Mouse (Mus musculus) stomach, postnatal 0 days (tissue): Measurements from ENCODE around the gene Egfem1. TPM values are rescaled to one million over a fixed set of nuclear protein-coding genes. Genes with fewer than 3 reads are reported as not detected.

Experiments used
- ATAC-seq: fragments of 200-750 bp; cut with Nextera tagmentation; 2 replicates; pipeline ENCODE4 v1.8.0; 2017; ENCODE audit not compliant: low FRiP score, low TSS enrichment
- DNase-seq: peaks from one replicate; pipeline ENCODE4 v3.0.0-alpha.2; 2016; ENCODE audit warnings: low spot score
- H3K27ac ChIP-seq: fragments of 300-500 bp; sonication (generic); replicated peaks from 2 replicates; pipeline ENCODE4 v1.5.1; 2014; ENCODE audit warnings: mild to moderate bottlenecking, control low read depth
- H3K27me3 ChIP-seq: fragments of 300-500 bp; sonication (generic); 2 replicates; pipeline ENCODE4 v1.6.1; 2014; ENCODE audit warnings: low read length; ENCODE audit not compliant: control insufficient read depth, insufficient read depth
- H3K36me3 ChIP-seq: fragments of 300-500 bp; sonication (generic); 2 replicates; pipeline ENCODE4 v1.6.1; 2014; ENCODE audit warnings: low read length, mixed read lengths; ENCODE audit not compliant: control insufficient read depth, insufficient read depth
- H3K4me1 ChIP-seq: fragments of 300-500 bp; sonication (generic); replicated peaks from 2 replicates; pipeline ENCODE4 v1.6.1; 2014; ENCODE audit warnings: antibody characterized with exemption; ENCODE audit not compliant: control insufficient read depth, insufficient read depth
- H3K4me2 ChIP-seq: fragments of 300-500 bp; sonication (generic); replicated peaks from 2 replicates; pipeline ENCODE4 v1.6.1; 2014; ENCODE audit warnings: low read depth, mild to moderate bottlenecking, control low read depth, moderate library complexity
- H3K4me3 ChIP-seq: fragments of 300-500 bp; sonication (generic); 2 replicates; pipeline ENCODE4 v1.5.1; 2014; ENCODE audit warnings: low read depth, low read length, control low read depth
- H3K9ac ChIP-seq: fragments of 300-500 bp; sonication (generic); 2 replicates; pipeline ENCODE4 v1.6.1; 2014; ENCODE audit warnings: mild to moderate bottlenecking, low read length, control low read depth, mixed read lengths
- H3K9me3 ChIP-seq: fragments of 300-500 bp; sonication (generic); 2 replicates; pipeline ENCODE4 v1.6.1; 2016; ENCODE audit warnings: low read length; ENCODE audit not compliant: control insufficient read depth
- CTCF ChIP-seq: IDR thresholded peaks from 2 replicates; pipeline ENCODE4 v1.5.1; 2016; ENCODE audit warnings: antibody characterized with exemption, low read depth, mild to moderate bottlenecking, moderate library complexity
- EP300 ChIP-seq: optimal IDR thresholded peaks from 2 replicates; pipeline ENCODE3; 2016; ENCODE audit warnings: antibody characterized with exemption
- WGBS: fragments of 180-500 bp; shearing (Covaris S2); extraction: QIAGEN DNeasy Blood & Tissue Kit; methylation state at CpG from one replicate; pipeline ENCODE4 v1.1.7; 2014; 5-methylcytosine and 5-hydroxymethylcytosine counted together
- polyA plus RNA-seq: library from polyadenylated mRNA; unstranded; fragments of >200 nt; fragmentation: Nextera tagmentation; extraction: Ambion mirVana; gene quantifications from 2 replicates; pipeline ENCODE4 v1.2.1, GENCODE M21; 2015

The Egfem1 gene
- polyA plus RNA-seq, 1 experiment from 2014 or later, result 0.16 TPM

DNA sequence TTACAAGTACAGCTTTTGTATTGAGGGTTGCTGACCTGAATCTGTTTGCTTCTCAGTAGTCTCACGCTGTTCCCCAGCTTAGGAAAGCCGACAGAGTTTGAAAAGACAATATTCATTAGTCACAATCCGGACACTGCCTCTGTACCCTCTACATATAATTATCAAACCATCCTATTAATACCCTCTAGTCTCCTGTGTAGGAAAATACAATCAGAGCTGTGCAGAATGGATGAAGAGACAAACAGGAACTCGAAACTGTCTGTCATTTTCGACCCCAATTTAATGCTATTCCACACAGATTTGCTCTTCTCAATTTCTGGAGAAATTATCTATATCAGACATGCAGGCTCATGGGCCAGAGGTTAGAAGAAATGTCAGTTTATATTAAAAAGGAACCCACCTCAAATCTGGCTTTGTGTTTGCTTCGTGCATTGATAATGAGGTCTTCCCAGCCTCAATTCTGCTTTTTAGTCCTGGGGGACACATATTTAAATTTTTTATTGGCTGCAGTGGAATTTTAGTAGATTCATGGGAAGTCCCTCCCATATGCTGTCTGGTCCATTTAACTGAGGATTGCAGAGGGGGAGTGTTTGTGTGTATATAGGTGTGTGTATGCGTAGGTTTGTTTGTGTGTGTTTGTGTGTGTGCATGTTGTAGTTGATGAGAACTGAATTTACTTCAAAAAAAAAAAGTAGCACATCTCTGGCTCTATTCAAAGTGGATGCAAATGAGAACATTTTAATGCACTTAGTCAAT, 102.8 kb downstream of the Egfem1 start:
- Histone ChIP-seq H3K4me3 (no peak overlapping the region), H3K4me1 (no peaks in the 10 kb centered on the region), H3K4me2 (no peak overlapping the region), H3K27me3 (no peaks in the 10 kb centered on the region), H3K9me3 (no peaks in the 10 kb centered on the region), H3K9ac (no peak overlapping the region), H3K36me3 (no peaks in the 10 kb centered on the region), H3K27ac (no peak overlapping the region)
- no peak for DNase-seq
- TF ChIP-seq CTCF (no peak), EP300 (no peak)
- no peak for ATAC-seq
- 78% methylated on average over 7 of the region's 7 CpGs for WGBS

DNA sequence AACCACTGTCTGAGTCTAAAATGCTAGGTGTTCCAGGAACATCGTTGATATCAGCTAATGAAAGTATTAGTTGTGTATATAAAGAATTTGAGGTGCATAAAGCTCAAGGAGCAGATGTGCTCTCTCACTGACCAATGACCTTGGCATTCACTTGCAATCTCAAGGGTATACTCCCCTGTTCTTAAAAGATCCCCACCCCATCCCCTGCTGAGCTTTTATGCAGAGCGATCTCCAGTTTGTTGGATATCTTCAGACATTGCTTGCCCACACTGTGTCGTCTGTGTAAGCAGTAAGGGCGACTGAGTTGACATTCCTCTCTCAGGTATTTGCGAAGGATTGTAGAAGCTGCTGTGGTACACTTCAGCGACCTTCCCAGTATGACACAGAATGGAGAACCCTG, 108.4 kb downstream of the Egfem1 start:
- WGBS, result 58% methylated on average over 6 of the region's 6 CpGs
- H3K36me3 ChIP-seq, result no peaks in the 10 kb centered on the region
- no peak overlapping the region for H3K27ac ChIP-seq
- H3K9ac ChIP-seq, result no peak overlapping the region
- H3K27me3 ChIP-seq, result no peaks in the 10 kb centered on the region
- no peaks in the 10 kb centered on the region for H3K9me3 ChIP-seq
- no peak overlapping the region for H3K4me3 ChIP-seq
- DNase-seq, result no peak
- no peak for ATAC-seq
- no peak overlapping the region for H3K4me2 ChIP-seq
- TF ChIP-seq EP300 (no peak), CTCF (no peak)
- no peaks in the 10 kb centered on the region for H3K4me1 ChIP-seq

DNA sequence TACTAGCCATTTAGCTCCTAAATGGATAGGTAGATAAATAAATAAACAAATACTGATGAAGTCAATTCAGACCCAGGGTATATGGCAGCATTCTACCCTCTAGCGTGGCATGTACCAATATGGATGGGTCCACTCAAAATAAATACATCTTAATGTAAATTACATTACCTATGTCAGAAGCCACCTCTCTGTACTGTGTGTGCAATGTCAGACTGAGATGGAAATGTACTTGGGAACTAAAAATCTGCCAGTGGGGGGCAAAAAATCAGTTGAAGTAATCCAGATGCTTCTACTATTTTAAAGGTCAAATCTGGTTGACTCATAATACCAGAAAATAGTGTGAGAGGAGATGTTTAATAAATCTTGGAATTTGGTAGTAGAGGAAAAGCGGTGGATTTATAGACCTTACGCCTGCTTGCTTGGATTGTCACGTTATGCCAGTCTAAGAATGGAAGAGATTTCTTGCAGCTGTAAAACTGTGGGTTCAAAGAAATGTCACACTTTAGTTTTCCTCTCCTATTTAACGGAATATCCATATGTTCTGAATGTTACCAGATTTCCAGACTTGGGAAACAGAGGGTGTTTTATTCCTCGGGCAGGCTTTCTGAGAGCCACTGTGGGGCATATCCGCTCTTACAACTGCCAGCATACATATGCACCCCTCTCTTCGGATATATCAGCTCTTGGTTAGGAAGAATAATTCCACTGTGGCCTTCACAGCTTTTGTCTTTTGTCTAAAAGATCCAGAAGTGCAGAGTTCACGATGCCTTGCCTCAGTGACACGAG, 116.1 kb downstream of the Egfem1 start:
- Histone ChIP-seq H3K27me3 (no peaks in the 10 kb centered on the region), H3K9me3 (no peaks in the 10 kb centered on the region), H3K4me1 (no peaks in the 10 kb centered on the region), H3K4me2 (no peak overlapping the region), H3K9ac (no peak overlapping the region), H3K27ac (no peak overlapping the region), H3K36me3 (no peaks in the 10 kb centered on the region), H3K4me3 (no peak overlapping the region)
- 79% methylated on average over 10 of the region's 10 CpGs for WGBS
- TF ChIP-seq EP300 (no peak), CTCF (no peak)
- no peak for ATAC-seq
- DNase-seq, result no peak

GRCm38 (mm10) chr3:29200601-29201000, 118.8 kb downstream of the Egfem1 start:
- WGBS, result 58% methylated on average over 8 of the region's 8 CpGs
- Histone ChIP-seq H3K4me3 (no peak overlapping the region), H3K27me3 (no peaks in the 10 kb centered on the region), H3K4me1 (no peaks in the 10 kb centered on the region), H3K27ac (no peak overlapping the region), H3K9ac (no peak overlapping the region), H3K4me2 (no peak overlapping the region), H3K36me3 (no peaks in the 10 kb centered on the region), H3K9me3 (no peaks in the 10 kb centered on the region)
- no peak for TF ChIP-seq CTCF
- no peak for TF ChIP-seq EP300
- ATAC-seq, result no peak
- DNase-seq, result no peak

- Histone ChIP-seq H3K4me3 (no peak overlapping the region), H3K4me1 (no peaks in the 10 kb centered on the region), H3K27me3 (no peaks in the 10 kb centered on the region), H3K9ac (no peak overlapping the region), H3K9me3 (no peaks in the 10 kb centered on the region), H3K4me2 (no peak overlapping the region), H3K27ac (no peak overlapping the region), H3K36me3 (no peaks in the 10 kb centered on the region)
- DNase-seq (no peak), ATAC-seq (no peak)
- 83% methylated on average over 6 of the region's 6 CpGs for WGBS
- no peak for TF ChIP-seq EP300
- TF ChIP-seq CTCF, result no peak
Measured at GRCm38 (mm10) chr3:29202536-29202935, 120.7 kb downstream of the Egfem1 start.

- H3K27ac ChIP-seq, result no peak overlapping the region
- no peak overlapping the region for H3K9ac ChIP-seq
- no peaks in the 10 kb centered on the region for H3K27me3 ChIP-seq
- H3K4me2 ChIP-seq, result no peak overlapping the region
- no peaks in the 10 kb centered on the region for H3K4me1 ChIP-seq
- no peak for ATAC-seq
- no peak for DNase-seq
- TF ChIP-seq EP300, result no peak
- TF ChIP-seq CTCF, result no peak
- WGBS, result 77% methylated on average over 2 of the region's 2 CpGs
- no peaks in the 10 kb centered on the region for H3K36me3 ChIP-seq
- H3K4me3 ChIP-seq, result no peak overlapping the region
- no peaks in the 10 kb centered on the region for H3K9me3 ChIP-seq
Measured at GRCm38 (mm10) chr3:29222414-29222813, 140.6 kb downstream of the Egfem1 start.
